Mouse (Mus musculus): ENCODE data around the gene Pqlc3. TPM values are rescaled to one million over a fixed set of nuclear protein-coding genes. Genes with fewer than 3 reads are reported as not detected.
A peak's percentile ranks its signal among the peaks of the same experiment; 100 is the strongest.

Gene Pqlc3
- 73.8 and 81.2 TPM in 2 replicates for polyA plus RNA-seq (2012; rRNA removed)

DNA sequence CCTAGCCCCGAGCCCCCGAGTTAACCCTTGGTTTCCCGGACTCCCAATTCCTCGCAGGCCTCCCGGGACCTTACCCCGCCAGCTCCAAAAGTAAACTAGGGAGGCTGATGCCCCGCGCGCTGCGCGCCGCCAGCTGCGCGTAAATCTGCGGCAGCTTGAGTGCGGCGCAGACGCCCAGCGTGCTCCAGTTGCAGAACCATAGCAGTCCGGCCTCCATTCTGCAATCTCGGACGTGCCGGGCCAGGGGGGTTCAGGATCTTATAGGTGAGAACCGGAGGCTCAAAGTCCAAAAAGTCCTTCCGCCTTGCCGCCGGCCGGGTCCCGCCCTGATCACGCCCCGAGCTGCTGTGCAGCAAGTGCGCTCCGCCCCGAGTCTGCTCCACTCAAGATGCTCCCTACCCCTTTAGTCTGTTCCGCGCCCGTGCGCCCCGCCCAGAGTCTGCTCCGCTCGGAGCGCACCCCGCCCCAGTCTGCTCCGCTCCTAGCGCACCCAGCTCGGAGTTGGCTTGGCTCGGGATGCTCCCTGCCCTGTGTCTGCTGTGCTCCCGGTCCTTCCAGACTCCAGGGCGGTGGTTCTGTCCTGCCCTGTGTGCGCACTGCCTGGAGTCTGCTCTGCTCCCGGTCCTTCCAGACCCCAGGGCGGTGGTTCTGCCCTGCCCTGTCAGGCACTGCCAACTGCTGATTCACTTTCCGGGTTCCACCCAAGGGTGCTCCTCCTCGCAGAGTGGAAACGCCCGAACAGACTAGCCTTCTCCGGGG is at the start of gene Pqlc3:
Pqlc3 (minus strand) TSS at position 670 of the 759 bp plus-strand sequence.
- DNase-seq: peak; percentile 90

DNA sequence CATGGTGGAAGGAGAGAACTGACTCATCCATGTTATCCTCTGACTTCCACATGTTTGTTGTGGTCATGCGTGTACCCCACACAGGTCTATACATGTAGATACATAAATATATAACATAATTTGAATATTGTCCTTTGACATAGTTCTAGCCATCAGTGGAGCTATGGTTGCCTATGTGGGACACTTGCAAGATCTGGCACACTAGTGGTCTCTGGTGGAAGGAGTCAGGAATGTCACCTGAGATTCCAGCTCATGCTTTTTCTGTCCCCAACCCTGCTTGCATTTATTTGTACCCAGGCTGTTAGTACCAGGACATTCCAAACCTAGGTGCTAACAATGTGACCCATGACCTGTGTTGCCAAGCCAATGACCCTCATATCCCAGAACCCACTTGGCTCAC is 49.6 kb upstream of the Pqlc3 start:
- no peaks in the 10 kb centered on the region for H3K4me1 ChIP-seq (ENCODE audit: control insufficient read depth, insufficient read depth, low read length)
- H3K4me3 ChIP-seq (replicated peaks; ENCODE audit: extremely low read depth, low read depth, low read length): no peak overlapping the region
- no peak for DNase-seq
- WGBS: 97% methylated on average over 1 of the region's 1 CpGs
- TF ChIP-seq POLR2A (IDR thresholded peaks at IDR 0.05; ENCODE audit: borderline replicate concordance, extremely low read depth, low read depth, low read length) (no peak), CTCF (IDR thresholded peaks at IDR 0.05; ENCODE audit: insufficient read depth, low read length) (no peak)

More for the DNA sequence above, at the start of gene Pqlc3:
- Histone ChIP-seq H3K4me1 (ENCODE audit: control insufficient read depth, insufficient read depth, low read length) (peaks cover 5% of the 10 kb centered on the region; the same call in 1 of the 2 replicates), H3K4me3 (replicated peaks; ENCODE audit: extremely low read depth, low read depth, low read length) (peak within 1 kb of the TSS; percentile 68)
- TF ChIP-seq CTCF (IDR thresholded peaks at IDR 0.05; ENCODE audit: insufficient read depth, low read length) (no peak), POLR2A (IDR thresholded peaks at IDR 0.05; ENCODE audit: borderline replicate concordance, extremely low read depth, low read depth, low read length) (peak; percentile 62)
- WGBS: under 1% methylated on average over 57 of the region's 57 CpGs

DNA sequence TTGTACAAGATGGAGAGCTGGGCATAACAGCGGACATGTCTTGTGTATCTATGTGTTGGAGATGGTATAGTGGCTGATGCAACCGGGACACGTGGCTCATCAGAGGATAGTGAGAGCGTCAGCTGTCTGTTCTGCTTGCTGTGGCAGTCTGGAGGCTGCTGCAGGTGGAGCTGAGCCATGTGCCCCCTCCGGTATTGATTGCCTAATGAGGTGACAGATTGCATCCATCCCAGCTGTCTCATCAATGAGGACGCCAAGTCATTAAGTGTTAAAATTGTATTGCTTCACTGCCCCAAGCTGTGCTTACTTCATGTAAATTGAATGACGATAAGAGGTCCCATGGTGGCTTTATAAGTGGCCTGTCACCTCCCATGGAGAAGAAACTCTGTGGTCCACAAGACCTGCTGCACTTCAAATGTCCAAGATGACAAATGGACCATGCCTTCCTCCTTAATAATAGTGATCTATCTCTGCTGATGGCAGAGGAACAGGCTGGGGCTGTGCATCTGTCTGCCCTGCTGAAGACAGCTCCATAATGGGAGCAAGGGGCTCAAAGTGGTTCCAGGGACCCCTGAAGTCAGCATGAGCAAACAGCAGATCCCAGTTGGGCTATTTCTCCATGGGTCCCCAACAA is 48.9 kb upstream of the Pqlc3 start:
- DNase-seq: no peak
- no peaks in the 10 kb centered on the region for H3K4me1 ChIP-seq (ENCODE audit: control insufficient read depth, insufficient read depth, low read length)
- H3K4me3 ChIP-seq (replicated peaks; ENCODE audit: extremely low read depth, low read depth, low read length): no peak overlapping the region
- TF ChIP-seq CTCF (IDR thresholded peaks at IDR 0.05; ENCODE audit: insufficient read depth, low read length) (no peak), POLR2A (IDR thresholded peaks at IDR 0.05; ENCODE audit: borderline replicate concordance, extremely low read depth, low read depth, low read length) (no peak)
- WGBS: 69% methylated on average over 7 of the region's 7 CpGs

DNA sequence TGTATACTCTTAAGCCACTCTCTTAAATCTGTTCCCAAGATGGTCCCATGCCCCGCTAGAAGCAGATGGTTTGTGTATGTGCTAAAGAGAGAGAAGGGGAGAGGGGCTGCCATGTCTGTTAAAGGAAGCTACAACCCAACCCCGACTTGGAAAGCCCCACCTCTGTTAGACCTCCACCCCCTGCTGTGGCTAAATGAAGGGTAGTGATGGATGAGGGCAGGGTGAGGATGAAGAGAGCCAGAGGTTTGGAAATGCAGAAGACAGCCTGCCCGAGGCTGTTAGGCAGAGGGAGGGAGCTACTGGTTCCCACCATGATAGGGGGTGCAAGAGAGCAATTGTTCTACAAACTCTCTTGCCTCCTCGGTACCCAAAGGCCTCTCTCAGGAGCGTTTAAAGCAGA is 43.1 kb upstream of the Pqlc3 start:
- WGBS: 44% methylated on average over 5 of the region's 5 CpGs
- DNase-seq: no peak

DNA sequence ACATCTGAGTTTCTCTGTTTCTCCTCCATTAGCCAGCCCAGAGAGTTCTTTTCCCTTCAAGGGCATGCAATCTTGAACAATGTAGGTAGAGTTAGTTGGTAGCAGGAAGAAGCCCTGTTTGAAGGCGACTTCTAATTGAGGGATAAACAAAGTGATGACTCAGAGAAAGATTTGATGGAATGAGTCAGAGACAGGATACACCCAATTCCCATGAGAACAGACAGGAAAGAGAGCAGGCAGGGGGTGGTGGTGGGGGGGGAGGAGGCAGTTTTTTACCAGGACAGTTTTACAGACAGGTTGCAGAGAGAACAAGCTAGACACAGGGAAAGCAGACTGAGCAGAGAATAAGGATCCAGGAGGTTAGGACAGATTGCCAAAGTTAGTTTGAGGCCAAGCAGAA is 40.4 kb upstream of the Pqlc3 start:
- 13% methylated on average over 1 of the region's 1 CpGs for WGBS
- TF ChIP-seq POLR2A (IDR thresholded peaks at IDR 0.05; ENCODE audit: borderline replicate concordance, extremely low read depth, low read depth, low read length): no peak
- no peak for TF ChIP-seq CTCF (IDR thresholded peaks at IDR 0.05; ENCODE audit: insufficient read depth, low read length)
- no peak for DNase-seq
- Histone ChIP-seq H3K4me3 (replicated peaks; ENCODE audit: extremely low read depth, low read depth, low read length) (no peak overlapping the region), H3K4me1 (ENCODE audit: control insufficient read depth, insufficient read depth, low read length) (no peaks in the 10 kb centered on the region)

More for the DNA sequence above, 43.1 kb upstream of the Pqlc3 start:
- TF ChIP-seq POLR2A (IDR thresholded peaks at IDR 0.05; ENCODE audit: borderline replicate concordance, extremely low read depth, low read depth, low read length): no peak
- no peak for TF ChIP-seq CTCF (IDR thresholded peaks at IDR 0.05; ENCODE audit: insufficient read depth, low read length)
- Histone ChIP-seq H3K4me3 (replicated peaks; ENCODE audit: extremely low read depth, low read depth, low read length) (no peak overlapping the region), H3K4me1 (ENCODE audit: control insufficient read depth, insufficient read depth, low read length) (no peaks in the 10 kb centered on the region)

DNA sequence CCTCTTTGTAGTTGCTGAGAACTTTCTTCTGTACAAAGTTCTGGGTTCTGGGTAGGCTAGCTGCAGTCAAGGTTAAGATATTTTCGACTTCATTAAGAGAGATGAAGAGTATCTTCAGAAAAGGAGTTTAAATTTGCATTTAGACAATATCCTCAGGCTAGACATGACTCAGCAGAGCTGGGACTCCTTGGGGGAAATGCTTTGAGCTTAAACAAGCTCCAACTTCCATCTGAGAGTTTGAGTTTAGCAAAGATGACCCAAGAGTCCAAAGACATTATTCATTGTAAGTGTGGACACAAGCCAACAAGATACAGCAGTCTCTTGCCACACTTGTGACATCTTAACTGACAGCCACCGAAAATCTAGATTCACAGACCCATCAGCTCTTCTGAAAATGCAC is 39.2 kb upstream of the Pqlc3 start:
- no peak for DNase-seq
- Histone ChIP-seq H3K4me1 (ENCODE audit: control insufficient read depth, insufficient read depth, low read length) (no peaks in the 10 kb centered on the region), H3K4me3 (replicated peaks; ENCODE audit: extremely low read depth, low read depth, low read length) (no peak overlapping the region)
- 72% methylated on average over 2 of the region's 2 CpGs for WGBS
- TF ChIP-seq POLR2A (IDR thresholded peaks at IDR 0.05; ENCODE audit: borderline replicate concordance, extremely low read depth, low read depth, low read length) (no peak), CTCF (IDR thresholded peaks at IDR 0.05; ENCODE audit: insufficient read depth, low read length) (no peak)

DNA sequence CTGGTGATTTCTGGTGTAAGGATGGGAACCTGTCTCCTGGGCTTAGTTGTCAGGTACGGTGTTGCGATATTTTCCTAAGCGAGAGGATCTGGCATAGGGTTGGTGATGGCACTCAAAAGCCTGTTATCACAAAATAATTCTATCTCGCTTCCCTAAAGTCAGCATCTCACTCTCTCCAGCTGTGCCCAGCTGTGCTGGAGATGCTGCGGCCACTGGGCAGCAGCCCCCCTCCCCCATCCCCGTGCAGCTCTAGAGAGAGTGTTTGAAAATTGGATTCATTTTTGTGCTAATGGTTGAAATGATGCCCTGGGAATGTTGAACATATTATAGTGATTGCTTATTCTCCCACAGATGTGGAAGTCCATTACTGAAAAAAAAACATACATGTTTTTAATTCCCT is 38.0 kb upstream of the Pqlc3 start:
- TF ChIP-seq CTCF (IDR thresholded peaks at IDR 0.05; ENCODE audit: insufficient read depth, low read length): no peak
- TF ChIP-seq POLR2A (IDR thresholded peaks at IDR 0.05; ENCODE audit: borderline replicate concordance, extremely low read depth, low read depth, low read length): no peak
- 74% methylated on average over 6 of the region's 6 CpGs for WGBS
- DNase-seq: no peak
- H3K4me1 ChIP-seq (ENCODE audit: control insufficient read depth, insufficient read depth, low read length): no peaks in the 10 kb centered on the region
- no peak overlapping the region for H3K4me3 ChIP-seq (replicated peaks; ENCODE audit: extremely low read depth, low read depth, low read length)

DNA sequence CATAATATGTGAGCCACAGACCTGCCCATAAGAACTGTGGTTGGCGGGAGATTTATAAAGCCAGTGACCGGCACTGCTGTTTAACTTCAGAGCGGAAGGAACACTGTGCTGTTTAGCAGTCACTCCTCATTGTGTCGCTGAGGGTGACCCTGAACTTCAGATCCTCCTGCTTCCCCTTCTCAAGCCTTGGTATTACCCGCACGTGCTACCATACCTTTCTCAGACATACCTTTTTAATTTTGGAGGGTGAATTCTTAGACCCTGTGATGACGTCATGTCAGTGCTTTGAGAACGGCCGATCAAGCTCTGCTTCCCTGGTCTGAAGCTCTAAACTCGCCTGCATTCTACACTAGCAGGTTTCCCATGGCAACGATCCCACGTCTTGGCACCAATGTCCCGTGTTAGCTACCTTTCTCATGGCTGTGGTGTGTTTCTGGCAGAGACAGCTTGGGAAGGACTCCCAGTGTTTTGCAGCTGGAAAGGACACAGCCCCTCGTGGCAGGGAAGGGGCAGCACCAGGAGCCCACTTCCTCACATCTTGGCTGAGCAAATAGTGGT is 36.9 kb upstream of the Pqlc3 start:
- H3K4me3 ChIP-seq (replicated peaks; ENCODE audit: extremely low read depth, low read depth, low read length): no peak overlapping the region
- WGBS: 36% methylated on average over 14 of the region's 14 CpGs

DNA sequence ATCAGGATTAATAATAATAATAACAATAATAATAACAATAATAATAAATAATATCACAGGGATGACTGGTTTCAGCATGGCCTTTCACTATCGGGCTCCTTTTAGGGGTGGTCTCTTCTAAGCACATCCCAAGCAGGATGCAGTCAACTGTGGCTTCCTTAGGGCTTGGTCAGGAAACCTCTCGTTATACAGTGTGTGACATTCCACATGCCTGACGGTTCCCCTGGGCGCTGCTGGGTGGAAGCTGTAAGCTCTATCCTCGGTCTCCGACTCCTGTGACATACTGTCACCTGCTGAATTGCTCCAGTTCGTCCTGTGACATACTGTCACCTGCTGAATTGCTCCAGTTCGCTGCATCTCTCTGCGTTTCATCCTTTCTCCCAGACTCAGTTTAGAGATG is 36.3 kb upstream of the Pqlc3 start:
- WGBS: 52% methylated on average over 9 of the region's 9 CpGs

More for the DNA sequence above, 36.9 kb upstream of the Pqlc3 start:
- TF ChIP-seq CTCF (IDR thresholded peaks at IDR 0.05; ENCODE audit: insufficient read depth, low read length): no peak
- no peak for TF ChIP-seq POLR2A (IDR thresholded peaks at IDR 0.05; ENCODE audit: borderline replicate concordance, extremely low read depth, low read depth, low read length)
- H3K4me1 ChIP-seq (ENCODE audit: control insufficient read depth, insufficient read depth, low read length): no peaks in the 10 kb centered on the region
- DNase-seq: no peak

More for the DNA sequence above, 36.3 kb upstream of the Pqlc3 start:
- TF ChIP-seq POLR2A (IDR thresholded peaks at IDR 0.05; ENCODE audit: borderline replicate concordance, extremely low read depth, low read depth, low read length) (no peak), CTCF (IDR thresholded peaks at IDR 0.05; ENCODE audit: insufficient read depth, low read length) (no peak)
- H3K4me1 ChIP-seq (ENCODE audit: control insufficient read depth, insufficient read depth, low read length): no peaks in the 10 kb centered on the region
- DNase-seq: no peak
- H3K4me3 ChIP-seq (replicated peaks; ENCODE audit: extremely low read depth, low read depth, low read length): peak overlapping the region; percentile 7

Measured in lung, adult 2 months (tissue).